Mouse (Mus musculus) 3T3-L1 (cell line): ENCODE measurements at regions not wholly inside any gene's neighbourhood (a gene's known extent, or its start where the extent isn't known, plus 50 kb on each side); places are given as distances from the start of the nearest gene placed in this dataset.
A peak's percentile ranks its signal among the peaks of the same experiment; 100 is the strongest.

Source experiments
- DNase-seq: peaks from one replicate; pipeline ENCODE4 v3.0.0-alpha.2; 2015; ENCODE audit warnings: low read depth, low spot score

DNA sequence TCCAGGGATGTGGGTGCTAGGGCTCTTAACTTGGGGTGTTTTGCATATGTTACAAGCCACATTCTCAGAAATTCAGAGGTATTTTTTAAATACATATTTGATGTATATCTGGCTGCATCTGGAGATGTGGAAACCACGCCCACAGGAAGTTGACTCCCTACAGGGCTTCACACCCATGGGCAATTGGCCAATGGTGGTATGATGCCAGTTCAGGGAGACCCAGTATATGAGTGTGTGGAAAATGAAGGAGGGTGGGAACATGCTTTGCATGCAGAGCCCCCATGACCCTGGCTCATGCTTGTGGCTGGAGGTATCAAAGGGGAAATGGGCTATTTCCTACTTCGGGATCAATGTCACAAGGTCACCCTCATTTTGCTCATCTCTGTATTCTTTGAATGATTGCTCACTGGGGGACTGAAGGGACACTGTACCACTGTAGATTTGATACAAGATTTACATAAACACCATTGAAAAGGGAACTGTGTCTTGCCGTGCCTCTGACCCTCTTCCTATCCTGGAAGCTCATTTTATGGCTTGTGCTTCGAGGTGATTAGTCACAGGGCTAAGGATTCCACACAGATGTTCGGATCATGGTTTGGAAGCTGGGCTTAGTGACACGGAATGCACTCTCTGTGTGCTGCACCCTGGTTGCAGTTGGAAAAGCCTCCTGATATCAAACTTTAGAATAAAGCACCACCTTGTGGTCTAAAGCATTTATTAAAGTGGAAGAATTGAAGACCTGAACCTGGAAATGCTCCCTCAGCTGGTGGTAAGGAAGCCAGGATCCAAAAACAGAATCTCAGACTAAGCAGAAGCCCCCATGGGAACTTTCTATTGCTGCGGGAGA, 56.8 kb upstream of the Edn1 start:
- DNase-seq: peak; percentile 91

DNA sequence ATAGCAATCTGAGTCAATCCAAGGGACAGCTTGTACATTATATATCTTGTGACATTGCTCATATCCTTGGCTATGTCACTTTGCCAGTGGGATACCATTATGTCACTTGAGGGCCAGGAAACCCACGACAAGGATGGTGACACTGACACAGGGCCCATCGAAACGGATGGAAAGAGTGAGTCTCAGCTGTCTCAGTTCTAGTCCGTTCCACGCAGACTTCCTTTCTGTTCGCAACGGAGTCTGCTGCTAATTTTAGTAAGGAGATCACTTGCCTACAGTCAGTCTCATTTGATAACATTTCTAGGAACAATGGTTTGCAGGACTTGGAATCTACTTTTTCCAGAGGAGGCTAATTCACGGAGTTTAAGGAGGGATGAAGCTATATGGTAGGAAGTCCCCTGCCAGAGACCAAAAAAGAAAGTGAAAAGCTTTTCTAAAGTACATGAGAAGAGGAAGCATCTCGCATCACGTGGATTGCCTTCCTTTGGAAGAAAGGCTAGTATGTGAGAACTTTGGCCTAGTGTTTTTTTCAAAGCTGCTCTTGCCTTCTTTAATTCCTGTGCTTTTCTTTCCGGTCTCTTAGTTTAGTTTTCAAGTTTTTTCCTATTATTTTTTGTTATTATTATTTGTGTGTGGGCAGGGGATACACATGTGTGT, 55.4 kb upstream of the Edn1 start:
- no peak for DNase-seq
